Mouse (Mus musculus): ENCODE data around the gene Dkk3. TPM values are rescaled to one million over a fixed set of nuclear protein-coding genes. Genes with fewer than 3 reads are reported as not detected.

Gene Dkk3
- total RNA-seq, 2 experiments from 2014 or later: 44.8 to 46.7 TPM

DNA sequence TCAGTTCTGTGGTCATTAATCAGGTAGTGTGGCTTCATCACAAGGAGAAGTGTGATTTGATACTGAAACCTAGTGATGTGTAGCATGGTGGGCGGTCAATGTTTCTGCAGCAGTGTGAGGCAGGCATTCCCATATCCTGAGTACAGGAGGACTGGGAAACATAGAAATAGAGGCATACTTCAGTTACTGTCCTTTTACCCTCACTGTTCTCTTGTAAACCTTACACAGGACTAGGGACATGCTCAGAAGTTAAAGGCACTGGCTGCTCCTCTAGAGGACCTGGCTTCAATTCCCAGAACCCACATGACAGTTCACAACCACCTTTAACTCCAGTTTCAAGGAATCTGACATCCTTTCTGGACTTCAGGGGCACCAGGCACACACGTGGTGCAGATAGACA is 72.7 kb downstream of the Dkk3 start:
- DNase-seq (ENCODE audit: low spot score): no peak
- intact Hi-C loops (cut with DNase I): no loop called here

DNA sequence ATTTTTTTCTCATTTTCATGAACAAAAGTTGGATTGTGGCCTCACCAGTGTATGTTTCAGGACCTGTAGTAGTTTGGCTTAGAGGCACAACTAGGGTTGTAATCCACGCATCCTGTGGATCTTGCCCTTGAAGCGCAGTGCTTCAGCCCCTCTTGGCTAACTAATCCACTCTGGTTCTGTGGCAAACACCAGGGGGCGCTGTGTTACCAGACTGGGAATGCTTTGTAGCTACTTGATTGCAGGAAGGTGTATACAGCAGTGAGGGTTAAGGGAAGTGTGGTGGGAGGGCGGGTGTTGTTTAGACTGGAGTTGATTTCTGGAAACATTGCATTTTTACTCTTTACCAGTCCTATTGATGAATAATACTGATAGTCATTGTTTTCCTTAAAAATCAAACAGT is 73.8 kb downstream of the Dkk3 start:
- intact Hi-C loops (cut with DNase I): loop anchor here (1.0 to 2.0 kb wide), 2 partner anchors 95 to 284 kb away; no protein-coding TSS in a partner anchor

DNA sequence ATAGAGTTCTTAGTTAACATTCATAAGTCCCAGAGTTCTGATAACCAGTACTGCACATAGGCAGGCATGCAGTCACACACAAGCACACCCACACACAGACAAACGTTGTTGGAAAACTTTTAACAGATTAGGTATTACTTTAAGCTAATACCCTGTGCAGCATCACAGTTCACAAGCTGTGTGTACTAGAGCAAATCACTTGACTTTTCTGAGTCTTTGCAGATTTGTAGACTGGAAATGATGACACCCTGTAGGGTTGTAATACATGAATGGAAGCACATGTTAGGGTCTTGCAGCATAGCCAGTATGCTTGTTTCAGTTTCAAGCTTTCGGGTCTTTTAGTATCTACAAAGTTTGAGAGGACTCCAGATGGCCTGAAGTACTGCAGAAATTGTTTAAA is 74.6 kb downstream of the Dkk3 start:
- intact Hi-C loops (cut with DNase I): loop anchor here (2.0 kb wide), 1 partner anchor 285 kb away; no protein-coding TSS in a partner anchor
- no peak for DNase-seq (ENCODE audit: low spot score)

More for the DNA sequence above, 73.8 kb downstream of the Dkk3 start:
- peak; percentile 36 for DNase-seq (ENCODE audit: low spot score)

DNA sequence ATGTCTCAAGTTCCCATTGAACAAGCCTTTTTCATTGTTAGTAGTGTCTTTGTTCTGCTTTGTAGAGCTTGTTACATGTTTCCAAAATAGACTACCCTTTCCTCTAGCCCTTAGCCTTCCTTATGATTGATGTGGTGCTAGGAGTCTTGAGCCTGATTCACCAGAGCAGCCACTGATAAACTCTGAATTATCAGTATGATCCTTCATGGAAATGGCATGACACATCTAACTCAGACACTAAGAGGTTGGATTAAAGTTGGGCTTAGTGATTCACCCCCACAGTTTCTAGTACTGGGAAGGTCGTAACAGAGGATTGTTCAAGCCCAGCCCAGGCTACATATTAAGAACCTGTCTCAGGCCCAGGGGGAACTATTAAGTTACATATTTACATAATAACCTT is 76.2 kb downstream of the Dkk3 start:
- intact Hi-C loops (cut with DNase I): no loop called here
- no peak for DNase-seq (ENCODE audit: low spot score)

DNA sequence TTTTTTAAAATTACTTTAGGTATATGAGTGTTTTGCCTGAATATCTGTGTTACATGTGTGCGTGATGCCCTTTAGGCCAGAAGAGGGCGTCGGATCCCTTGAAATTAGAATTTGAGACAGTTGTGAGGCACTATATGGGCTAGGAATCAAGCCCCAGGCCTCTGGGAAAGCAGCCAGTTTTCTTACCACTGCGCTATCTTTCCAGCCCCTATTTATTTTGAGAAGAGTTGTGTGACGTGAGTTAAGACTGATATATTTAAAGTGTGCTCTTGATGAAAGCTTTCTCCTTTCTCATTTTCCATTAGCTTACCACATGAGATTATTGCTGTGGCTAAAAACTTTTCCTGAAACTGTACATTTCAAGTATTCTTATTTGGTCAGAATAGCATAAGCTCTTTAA is 84.0 kb downstream of the Dkk3 start:
- intact Hi-C loops (cut with DNase I): no loop called here
- DNase-seq (ENCODE audit: low spot score): no peak

Other genes starting within 250 kb of the Dkk3 start
- gene Usp47, start 135.6 kb downstream of the Dkk3 start, total RNA-seq (2021): 10 to 100 TPM; 74.6 to 78.0 TPM
- gene Mical2, start 66.8 kb upstream of the Dkk3 start, total RNA-seq (2021): 100 to 1,000 TPM in 1 of 2 experiments, 10 to 100 TPM in 1; 93.4 to 103 TPM

All from heart, postnatal 25 days (tissue).